Mouse (Mus musculus): Measurements from ENCODE around the gene Prss50.

Prss50 gene

DNA sequence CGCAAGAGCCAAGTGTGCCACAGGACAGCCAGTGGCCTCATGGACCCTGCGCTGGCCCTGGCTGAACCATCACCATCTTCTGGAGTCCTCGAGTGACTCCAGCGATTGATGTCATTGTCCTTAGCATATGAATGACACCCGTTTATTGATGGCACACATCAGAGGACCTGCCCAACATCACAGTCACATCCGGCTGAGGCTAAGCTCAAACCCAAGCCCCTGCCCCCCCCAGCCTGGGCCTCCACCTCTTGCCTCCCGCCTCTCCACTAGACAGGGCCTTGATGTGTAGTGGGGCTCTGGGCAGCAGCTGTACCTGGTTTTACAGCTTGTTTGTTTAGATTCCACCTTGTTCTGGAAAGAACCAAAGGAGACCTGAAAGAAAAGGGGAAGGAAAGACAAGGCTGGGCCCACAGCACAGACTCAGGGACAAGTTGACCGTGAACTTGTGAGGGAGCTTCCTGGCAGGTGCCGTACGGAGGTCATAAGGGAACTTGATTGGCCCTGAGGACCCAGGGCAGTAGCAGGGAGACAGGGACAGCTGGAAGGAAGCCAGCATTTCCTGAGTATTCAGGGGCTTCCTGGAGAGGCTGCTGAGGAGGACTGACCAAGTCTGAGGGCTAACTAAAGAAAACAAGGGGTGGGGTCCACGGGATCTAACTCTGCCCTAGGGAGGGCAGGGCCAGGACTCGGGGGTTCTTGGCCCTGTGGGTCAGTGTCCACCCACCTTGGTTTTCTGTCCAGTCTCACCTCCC lies 33.5 kb downstream of the Prss50 start:
- no peak for TF ChIP-seq POU5F1 (IDR thresholded peaks at IDR 0.05; ENCODE audit: borderline replicate concordance, low read length)
- TF ChIP-seq CTCF (conservative IDR thresholded peaks at IDR 0.05; ENCODE audit: low read length): no peak
- no peak for TF ChIP-seq NANOG (IDR thresholded peaks at IDR 0.05; ENCODE audit: borderline replicate concordance, low read length)
- Histone ChIP-seq H3K4me1 (replicated peaks; ENCODE audit: low read depth, low read length) (peaks cover 72% of the 10 kb centered on the region), H3K4me3 (replicated peaks; ENCODE audit: low read length) (no peak overlapping the region), H3K9me3 (ENCODE audit: low read length) (no peaks in the 10 kb centered on the region), H3K27me3 (ENCODE audit: insufficient read depth, low read length) (no peaks in the 10 kb centered on the region), H3K36me3 (ENCODE audit: insufficient read depth, low read length) (peaks cover 55% of the 10 kb centered on the region)

DNA sequence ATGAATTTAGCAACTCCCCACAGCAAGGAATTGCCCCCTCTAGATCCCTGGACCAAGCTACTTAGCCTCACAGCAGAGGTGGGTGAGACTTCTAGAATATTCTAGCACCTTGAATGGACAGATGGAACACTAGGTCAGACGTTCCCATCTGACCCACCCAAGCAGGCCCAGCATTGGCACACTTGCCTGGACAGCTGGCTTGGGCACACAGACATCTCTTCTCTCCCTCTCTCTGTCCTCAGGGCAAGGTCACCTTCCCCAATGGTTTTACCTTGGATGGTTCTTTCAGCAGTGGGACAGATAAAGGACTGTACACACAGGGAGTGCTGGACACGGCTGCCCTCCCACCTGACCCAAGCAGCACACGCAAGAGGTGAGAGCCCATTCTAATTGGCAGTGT lies 34.8 kb downstream of the Prss50 start:
- peaks cover 72% of the 10 kb centered on the region for H3K4me1 ChIP-seq (replicated peaks; ENCODE audit: low read depth, low read length)

DNA sequence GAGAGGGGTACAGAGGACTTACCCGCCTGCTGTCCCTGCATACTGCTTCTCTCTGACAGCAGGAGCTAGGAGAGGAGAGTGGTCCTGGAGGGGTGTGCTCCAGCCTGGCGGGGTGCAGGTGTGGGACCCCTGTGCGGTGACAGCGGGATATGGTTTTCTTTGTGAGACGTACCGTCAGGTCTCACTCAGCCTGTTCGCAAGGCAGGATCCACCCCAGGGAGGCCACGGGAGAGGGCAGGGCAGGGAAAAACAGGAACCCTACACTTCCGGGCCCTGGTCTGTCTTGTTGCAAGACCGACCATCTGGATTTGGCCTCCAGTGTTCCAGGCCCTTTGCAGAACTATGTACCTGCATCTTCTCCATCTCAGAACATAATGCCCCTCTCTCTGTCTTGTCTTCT lies 35.7 kb downstream of the Prss50 start:
- no peak for TF ChIP-seq POU5F1 (IDR thresholded peaks at IDR 0.05; ENCODE audit: borderline replicate concordance, low read length)
- Histone ChIP-seq H3K4me1 (replicated peaks; ENCODE audit: low read depth, low read length) (peaks cover 66% of the 10 kb centered on the region), H3K27me3 (ENCODE audit: insufficient read depth, low read length) (no peaks in the 10 kb centered on the region), H3K9me3 (ENCODE audit: low read length) (no peaks in the 10 kb centered on the region), H3K36me3 (ENCODE audit: insufficient read depth, low read length) (peaks cover 60% of the 10 kb centered on the region), H3K4me3 (replicated peaks; ENCODE audit: low read length) (0 out of 2 replicates have a peak overlapping the region, but pooled peaks have one; percentile 29)

More for the DNA sequence above, 34.8 kb downstream of the Prss50 start:
- H3K36me3 ChIP-seq (ENCODE audit: insufficient read depth, low read length): peaks cover 51% of the 10 kb centered on the region
- H3K9me3 ChIP-seq (ENCODE audit: low read length): no peaks in the 10 kb centered on the region
- TF ChIP-seq NANOG (IDR thresholded peaks at IDR 0.05; ENCODE audit: borderline replicate concordance, low read length): no peak
- TF ChIP-seq CTCF (conservative IDR thresholded peaks at IDR 0.05; ENCODE audit: low read length): no peak
- no peak for TF ChIP-seq POU5F1 (IDR thresholded peaks at IDR 0.05; ENCODE audit: borderline replicate concordance, low read length)
- H3K4me3 ChIP-seq (replicated peaks; ENCODE audit: low read length): no peak overlapping the region
- no peaks in the 10 kb centered on the region for H3K27me3 ChIP-seq (ENCODE audit: insufficient read depth, low read length)

DNA sequence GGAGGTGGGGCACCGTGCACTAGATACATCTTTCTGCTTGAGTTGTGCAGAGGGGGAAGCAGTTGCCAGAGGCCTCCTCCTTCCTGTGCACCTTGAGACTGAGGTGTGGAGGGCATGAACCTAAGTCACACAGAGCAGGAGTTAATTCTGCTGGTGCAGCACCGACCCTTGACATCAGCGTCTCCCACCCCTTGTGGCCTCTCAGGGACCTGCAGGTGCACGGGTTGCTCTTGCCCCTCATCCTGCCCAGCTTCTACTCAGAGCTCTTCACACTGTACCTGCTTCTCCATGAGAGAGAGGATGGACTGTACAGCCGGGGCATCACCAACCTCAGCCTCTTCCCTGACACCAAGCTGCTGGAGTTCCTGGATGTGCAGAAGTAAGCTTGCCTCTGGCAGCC lies 37.7 kb downstream of the Prss50 start:
- no peaks in the 10 kb centered on the region for H3K9me3 ChIP-seq (ENCODE audit: low read length)
- peak overlapping the region; percentile 23; the same call in 1 of the 2 replicates for H3K4me3 ChIP-seq (replicated peaks; ENCODE audit: low read length)
- H3K27me3 ChIP-seq (ENCODE audit: insufficient read depth, low read length): no peaks in the 10 kb centered on the region
- TF ChIP-seq CTCF (conservative IDR thresholded peaks at IDR 0.05; ENCODE audit: low read length) (peak; percentile 31; the same call in 1 of the 2 replicates), POU5F1 (IDR thresholded peaks at IDR 0.05; ENCODE audit: borderline replicate concordance, low read length) (no peak)
- peaks cover 70% of the 10 kb centered on the region for H3K36me3 ChIP-seq (ENCODE audit: insufficient read depth, low read length)
- peaks cover 49% of the 10 kb centered on the region for H3K4me1 ChIP-seq (replicated peaks; ENCODE audit: low read depth, low read length)

DNA sequence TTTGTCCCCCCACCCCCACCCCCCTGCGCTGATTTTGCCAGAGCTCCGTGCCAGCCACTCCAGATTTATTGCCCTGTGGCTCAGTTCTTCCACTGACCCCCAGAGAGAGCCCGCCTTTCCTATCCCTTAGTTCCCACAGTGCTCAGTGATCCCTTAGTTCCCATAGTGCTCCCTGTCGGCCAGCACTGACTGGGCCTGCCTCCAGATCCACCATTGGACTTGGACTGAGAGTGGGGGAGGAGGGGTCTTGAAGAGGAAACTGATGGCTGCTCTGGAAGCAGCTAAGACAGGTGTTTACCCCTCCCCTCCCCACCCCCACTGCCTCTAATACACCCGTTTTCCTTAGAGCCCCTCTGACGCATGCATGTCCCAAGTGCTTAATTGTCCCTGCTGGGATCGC lies 38.2 kb downstream of the Prss50 start:
- TF ChIP-seq CTCF (conservative IDR thresholded peaks at IDR 0.05; ENCODE audit: low read length) (no peak), NANOG (IDR thresholded peaks at IDR 0.05; ENCODE audit: borderline replicate concordance, low read length) (no peak), POU5F1 (IDR thresholded peaks at IDR 0.05; ENCODE audit: borderline replicate concordance, low read length) (no peak)

DNA sequence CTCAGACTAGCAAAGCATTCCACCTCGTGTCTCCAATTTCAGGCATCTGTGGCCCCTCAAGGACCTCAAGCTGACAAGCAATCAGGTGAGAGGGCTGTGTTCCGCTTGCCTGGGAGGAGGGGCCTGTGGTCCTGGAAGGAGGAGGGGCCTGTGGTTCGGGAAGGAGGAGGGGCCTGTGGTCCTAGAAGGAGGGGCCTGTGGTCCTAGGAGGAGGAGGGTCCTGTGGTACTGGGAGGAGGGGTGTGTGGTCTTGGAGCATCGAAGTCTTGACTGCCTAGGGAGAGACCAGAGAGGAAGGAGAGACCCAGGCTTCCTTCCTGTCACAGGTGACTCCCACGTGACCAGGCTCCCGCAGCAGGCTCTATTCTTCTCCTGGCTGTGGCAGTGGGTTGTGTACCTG lies 38.8 kb downstream of the Prss50 start:
- H3K27me3 ChIP-seq (ENCODE audit: insufficient read depth, low read length): no peaks in the 10 kb centered on the region
- H3K36me3 ChIP-seq (ENCODE audit: insufficient read depth, low read length): peaks cover 59% of the 10 kb centered on the region
- peaks cover 40% of the 10 kb centered on the region for H3K4me1 ChIP-seq (replicated peaks; ENCODE audit: low read depth, low read length)
- TF ChIP-seq POU5F1 (IDR thresholded peaks at IDR 0.05; ENCODE audit: borderline replicate concordance, low read length) (no peak), NANOG (IDR thresholded peaks at IDR 0.05; ENCODE audit: borderline replicate concordance, low read length) (no peak), CTCF (conservative IDR thresholded peaks at IDR 0.05; ENCODE audit: low read length) (no peak)
- peak overlapping the region; percentile 35 for H3K4me3 ChIP-seq (replicated peaks; ENCODE audit: low read length)
- no peaks in the 10 kb centered on the region for H3K9me3 ChIP-seq (ENCODE audit: low read length)

More for the DNA sequence above, 38.2 kb downstream of the Prss50 start:
- Histone ChIP-seq H3K36me3 (ENCODE audit: insufficient read depth, low read length) (peaks cover 65% of the 10 kb centered on the region), H3K4me1 (replicated peaks; ENCODE audit: low read depth, low read length) (peaks cover 44% of the 10 kb centered on the region), H3K27me3 (ENCODE audit: insufficient read depth, low read length) (no peaks in the 10 kb centered on the region), H3K9me3 (ENCODE audit: low read length) (no peaks in the 10 kb centered on the region), H3K4me3 (replicated peaks; ENCODE audit: low read length) (peak overlapping the region; percentile 35)

DNA sequence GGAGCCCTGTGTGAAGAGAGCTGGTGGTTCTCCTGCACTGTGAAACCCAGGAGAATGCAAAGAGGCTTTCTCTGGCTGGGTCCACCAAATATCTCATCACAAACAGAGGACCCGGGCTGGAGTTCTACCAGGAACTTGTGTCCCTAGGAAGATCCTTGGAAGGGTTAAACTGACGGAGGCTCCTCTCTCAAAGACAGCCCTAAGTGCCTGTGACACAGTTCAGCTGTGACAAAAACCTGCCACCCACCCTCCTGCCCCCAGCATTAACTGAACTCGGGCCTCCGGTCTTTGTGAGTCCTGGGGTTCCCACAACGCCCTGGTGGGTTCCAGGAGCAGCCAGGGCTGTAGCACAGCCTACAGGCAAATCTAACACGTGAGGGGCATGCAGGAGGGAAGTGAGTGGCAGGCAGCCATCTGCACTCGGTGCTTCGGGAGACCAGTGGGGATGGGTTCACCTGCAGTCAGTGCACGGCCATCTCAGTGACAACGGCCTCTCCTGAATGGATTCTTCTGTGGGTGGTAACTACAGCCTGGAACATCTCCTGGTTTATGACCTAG lies 41.8 kb downstream of the Prss50 start:
- TF ChIP-seq CTCF (conservative IDR thresholded peaks at IDR 0.05; ENCODE audit: low read length) (no peak), POU5F1 (IDR thresholded peaks at IDR 0.05; ENCODE audit: borderline replicate concordance, low read length) (no peak), NANOG (IDR thresholded peaks at IDR 0.05; ENCODE audit: borderline replicate concordance, low read length) (no peak)
- H3K27me3 ChIP-seq (ENCODE audit: insufficient read depth, low read length): peaks cover 8% of the 10 kb centered on the region; the same call in 1 of the 2 replicates
- H3K4me1 ChIP-seq (replicated peaks; ENCODE audit: low read depth, low read length): peaks cover 27% of the 10 kb centered on the region
- H3K9me3 ChIP-seq (ENCODE audit: low read length): no peaks in the 10 kb centered on the region
- no peak overlapping the region for H3K4me3 ChIP-seq (replicated peaks; ENCODE audit: low read length)
- peaks cover 31% of the 10 kb centered on the region for H3K36me3 ChIP-seq (ENCODE audit: insufficient read depth, low read length)

DNA sequence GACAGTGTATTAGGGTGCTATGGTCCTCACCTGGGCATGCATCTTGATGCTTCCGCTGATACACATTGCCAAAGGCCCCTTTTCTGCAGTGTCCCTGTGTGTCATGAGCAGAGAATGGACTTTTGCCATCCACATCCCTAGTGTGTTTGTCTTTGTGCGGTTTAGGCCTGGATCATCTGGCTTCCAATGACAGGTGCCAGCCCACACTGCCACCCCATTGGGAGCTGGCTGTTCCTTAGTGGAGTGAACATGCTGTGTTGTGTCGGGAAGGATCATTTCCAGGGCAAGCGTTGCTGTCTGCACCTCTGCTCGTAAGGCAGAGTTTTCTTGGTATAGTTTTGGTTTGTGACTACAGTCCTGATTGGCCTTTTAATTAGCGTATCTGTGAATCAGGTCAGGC lies 43.4 kb downstream of the Prss50 start:
- no peak overlapping the region for H3K4me3 ChIP-seq (replicated peaks; ENCODE audit: low read length)
- no peak for TF ChIP-seq NANOG (IDR thresholded peaks at IDR 0.05; ENCODE audit: borderline replicate concordance, low read length)
- no peak for TF ChIP-seq POU5F1 (IDR thresholded peaks at IDR 0.05; ENCODE audit: borderline replicate concordance, low read length)
- no peak for TF ChIP-seq CTCF (conservative IDR thresholded peaks at IDR 0.05; ENCODE audit: low read length)
- peaks cover 9% of the 10 kb centered on the region; the same call in 1 of the 2 replicates for H3K27me3 ChIP-seq (ENCODE audit: insufficient read depth, low read length)
- H3K4me1 ChIP-seq (replicated peaks; ENCODE audit: low read depth, low read length): peaks cover 13% of the 10 kb centered on the region
- peaks cover 4% of the 10 kb centered on the region; the same call in 1 of the 2 replicates for H3K9me3 ChIP-seq (ENCODE audit: low read length)
- peaks cover 25% of the 10 kb centered on the region for H3K36me3 ChIP-seq (ENCODE audit: insufficient read depth, low read length)

All from E14TG2a.4 (cell line).